Mouse (Mus musculus) stomach, embryonic 14.5 days (tissue): ENCODE results near the gene Dbf4. TPM values are rescaled to one million over a fixed set of nuclear protein-coding genes. Genes with fewer than 3 reads are reported as not detected.
A peak's percentile ranks its signal among the peaks of the same experiment; 100 is the strongest.

Experiments used
- ATAC-seq: fragments of 200-750 bp; cut with Nextera tagmentation; 2 replicates; pipeline ENCODE4 v1.8.0; 2017; ENCODE audit warnings: low read depth, moderate TSS enrichment; ENCODE audit not compliant: insufficient number of reproducible peaks, insufficient read depth, low FRiP score
- H3K27ac ChIP-seq: fragments of 300-500 bp; sonication (generic); 2 replicates; pipeline ENCODE4 v1.5.1; 2014; ENCODE audit warnings: mild to moderate bottlenecking, low read length, moderate library complexity, mixed read lengths
- H3K27me3 ChIP-seq: fragments of 300-500 bp; sonication (generic); 2 replicates; pipeline ENCODE4 v1.6.1; 2014; ENCODE audit warnings: low read length, control low read depth, mixed read lengths; ENCODE audit not compliant: control insufficient read depth, insufficient read depth
- H3K36me3 ChIP-seq: fragments of 300-500 bp; sonication (generic); 2 replicates; pipeline ENCODE4 v1.6.1; 2014; ENCODE audit warnings: mild to moderate bottlenecking, control low read depth, low read length, moderate library complexity, mixed read lengths; ENCODE audit not compliant: control insufficient read depth, insufficient read depth
- H3K4me1 ChIP-seq: fragments of 300-500 bp; sonication (generic); 2 replicates; pipeline ENCODE4 v1.6.1; 2014; ENCODE audit warnings: low read length, control low read depth, mixed read lengths; ENCODE audit not compliant: control insufficient read depth, insufficient read depth
- H3K4me2 ChIP-seq: fragments of 300-500 bp; sonication (generic); replicated peaks from 2 replicates; pipeline ENCODE4 v1.6.1; 2014; ENCODE audit warnings: low read depth, low read length, control low read depth
- H3K4me3 ChIP-seq: fragments of 300-500 bp; sonication (generic); 2 replicates; pipeline ENCODE4 v1.5.1; 2014; ENCODE audit warnings: low read depth, low read length, control low read depth
- H3K9ac ChIP-seq: fragments of 300-500 bp; sonication (generic); replicated peaks from 2 replicates; pipeline ENCODE4 v1.6.1; 2014; ENCODE audit warnings: low read depth, mild to moderate bottlenecking, control low read depth, low read length, moderate library complexity, mixed read lengths
- H3K9me3 ChIP-seq: fragments of 300-500 bp; sonication (generic); 2 replicates; pipeline ENCODE4 v1.6.1; 2016; ENCODE audit warnings: low read depth, low read length, control low read depth; ENCODE audit not compliant: control insufficient read depth
- WGBS: fragments of 180-500 bp; shearing (Covaris S2); extraction: QIAGEN DNeasy Blood & Tissue Kit; methylation state at CpG from one replicate; pipeline ENCODE4 v1.1.7; 2014; 5-methylcytosine and 5-hydroxymethylcytosine counted together
- polyA plus RNA-seq: library from polyadenylated mRNA; unstranded; fragments of >200 nt; fragmentation: Nextera tagmentation; extraction: Ambion mirVana; gene quantifications from 2 replicates; pipeline ENCODE4 v1.2.1, GENCODE M21; 2014

Dbf4 gene
- polyA plus RNA-seq, 1 experiment from 2014 or later = 48.6 TPM

DNA sequence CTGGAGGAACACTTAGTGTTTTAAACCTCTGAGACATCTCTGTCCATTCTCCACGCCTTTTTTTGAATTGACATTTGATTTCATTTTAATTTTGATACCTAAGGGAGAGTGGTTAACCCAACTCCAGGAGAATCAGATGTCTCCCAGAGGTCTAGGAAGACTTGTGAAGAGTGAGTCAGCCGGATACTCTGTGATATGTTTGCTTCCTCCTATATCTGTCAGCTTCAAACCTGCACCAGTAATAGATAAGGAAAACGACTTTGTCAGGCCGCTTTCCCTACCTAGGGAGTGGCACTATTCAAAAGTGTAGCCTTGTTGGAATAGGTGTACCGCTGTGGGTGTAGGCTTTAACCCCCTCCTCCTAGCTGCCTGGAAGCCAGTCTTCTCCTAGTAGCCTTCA is 53.7 kb downstream of the Dbf4 start:
- 72% methylated on average over 5 of the region's 5 CpGs for WGBS
- no peaks in the 10 kb centered on the region for H3K36me3 ChIP-seq
- no peaks in the 10 kb centered on the region for H3K27me3 ChIP-seq
- H3K4me2 ChIP-seq = no peak overlapping the region
- no peak overlapping the region for H3K27ac ChIP-seq
- ATAC-seq = no peak
- H3K9ac ChIP-seq = no peak overlapping the region
- no peaks in the 10 kb centered on the region for H3K9me3 ChIP-seq
- no peak overlapping the region for H3K4me3 ChIP-seq
- H3K4me1 ChIP-seq = no peaks in the 10 kb centered on the region; the same call in 1 of the 2 replicates

GRCm38 (mm10) chr5:8368328-8368692 is 54.2 kb downstream of the Dbf4 start:
- Histone ChIP-seq H3K36me3 (no peaks in the 10 kb centered on the region), H3K27me3 (no peaks in the 10 kb centered on the region), H3K27ac (no peak overlapping the region), H3K4me2 (peak overlapping the region; percentile 92), H3K9me3 (no peaks in the 10 kb centered on the region), H3K4me1 (no peaks in the 10 kb centered on the region; the same call in 1 of the 2 replicates), H3K9ac (no peak overlapping the region), H3K4me3 (peak overlapping the region; percentile 65)
- 0 out of 2 replicates have a peak, but pooled peaks have one; percentile 5 for ATAC-seq
- WGBS = 43% methylated on average over 7 of the region's 7 CpGs

- WGBS = under 1% methylated on average over 53 of the region's 55 CpGs
- peak within 1 kb of the TSS; percentile 39; the same call in 1 of the 2 replicates for H3K27ac ChIP-seq
Observed at GRCm38 (mm10) chr5:8367614-8368327, 54.7 kb downstream of the Dbf4 start, which contains the start of gene Adam22. Gene Adam22 (minus strand): TSS chr5:8368160.

DNA sequence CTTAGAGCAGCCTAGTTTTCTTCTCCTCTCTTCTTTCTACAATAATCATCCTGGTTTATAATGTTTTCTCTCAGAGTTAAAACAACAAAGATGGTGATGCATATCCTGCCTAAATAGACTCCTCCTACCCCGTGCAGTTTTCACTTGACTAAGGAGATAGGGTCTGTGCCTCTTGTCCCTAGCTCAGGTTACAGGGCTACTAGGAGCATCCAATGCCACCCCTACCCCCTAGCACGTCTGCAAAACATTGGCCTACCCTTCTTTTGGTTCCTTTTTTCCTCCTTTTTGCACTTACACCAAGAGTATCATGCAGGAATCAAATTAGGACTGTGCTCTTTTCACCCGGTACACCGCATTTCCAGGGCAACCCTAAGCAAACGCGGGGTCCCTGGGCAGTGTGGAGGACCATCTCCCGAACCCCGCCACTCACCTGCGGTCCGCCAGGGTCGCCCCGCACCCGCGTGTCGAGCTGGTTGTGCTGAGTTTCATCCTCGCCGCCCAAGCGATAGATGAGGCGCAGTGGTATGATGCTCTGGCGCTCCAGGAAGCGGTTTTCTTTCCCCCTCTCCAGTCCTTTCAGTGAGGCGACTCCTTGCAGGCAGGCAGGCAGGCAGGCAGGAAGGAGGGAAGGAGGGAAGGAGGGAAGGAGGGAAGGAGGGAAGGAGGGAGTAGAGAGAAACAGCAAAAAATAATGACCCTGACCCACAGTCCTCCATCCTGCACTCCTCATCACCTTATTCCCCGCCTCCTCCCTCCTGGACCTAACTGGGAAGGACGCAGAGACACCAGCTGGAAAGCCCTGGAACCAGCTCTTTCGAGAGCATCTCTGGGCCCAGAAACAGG is 55.5 kb downstream of the Dbf4 start:
- WGBS = 3% methylated on average over 25 of the region's 25 CpGs
- peak; percentile 5; the same call in 1 of the 2 replicates for ATAC-seq
- Histone ChIP-seq H3K9me3 (no peaks in the 10 kb centered on the region), H3K9ac (peak overlapping the region; percentile 57; the same call in 1 of the 2 replicates), H3K27ac (no peak overlapping the region), H3K27me3 (no peaks in the 10 kb centered on the region), H3K4me1 (no peaks in the 10 kb centered on the region; the same call in 1 of the 2 replicates), H3K4me2 (peak overlapping the region; percentile 92), H3K36me3 (no peaks in the 10 kb centered on the region), H3K4me3 (peak overlapping the region; percentile 65)

More at GRCm38 (mm10) chr5:8367614-8368327, 54.7 kb downstream of the Dbf4 start, which contains the start of gene Adam22:
- H3K9me3 ChIP-seq = no peaks in the 10 kb centered on the region
- ATAC-seq = peak; percentile 94
- H3K36me3 ChIP-seq = no peaks in the 10 kb centered on the region
- H3K4me1 ChIP-seq = no peaks in the 10 kb centered on the region; the same call in 1 of the 2 replicates
- peak within 1 kb of the TSS; percentile 65 for H3K4me3 ChIP-seq
- peak within 1 kb of the TSS; percentile 57 for H3K9ac ChIP-seq
- H3K27me3 ChIP-seq = no peaks in the 10 kb centered on the region
- peak within 1 kb of the TSS; percentile 92 for H3K4me2 ChIP-seq

- ATAC-seq = no peak
- no peaks in the 10 kb centered on the region for H3K36me3 ChIP-seq
- no peaks in the 10 kb centered on the region for H3K9me3 ChIP-seq
- H3K27ac ChIP-seq = no peak overlapping the region
- H3K4me1 ChIP-seq = no peaks in the 10 kb centered on the region; the same call in 1 of the 2 replicates
- H3K4me2 ChIP-seq = no peak overlapping the region
- no peak overlapping the region for H3K4me3 ChIP-seq
- WGBS = 49% methylated on average over 1 of the region's 1 CpGs
- no peak overlapping the region for H3K9ac ChIP-seq
- H3K27me3 ChIP-seq = no peaks in the 10 kb centered on the region
Observed at GRCm38 (mm10) chr5:8362361-8362760, 60.2 kb downstream of the Dbf4 start.

DNA sequence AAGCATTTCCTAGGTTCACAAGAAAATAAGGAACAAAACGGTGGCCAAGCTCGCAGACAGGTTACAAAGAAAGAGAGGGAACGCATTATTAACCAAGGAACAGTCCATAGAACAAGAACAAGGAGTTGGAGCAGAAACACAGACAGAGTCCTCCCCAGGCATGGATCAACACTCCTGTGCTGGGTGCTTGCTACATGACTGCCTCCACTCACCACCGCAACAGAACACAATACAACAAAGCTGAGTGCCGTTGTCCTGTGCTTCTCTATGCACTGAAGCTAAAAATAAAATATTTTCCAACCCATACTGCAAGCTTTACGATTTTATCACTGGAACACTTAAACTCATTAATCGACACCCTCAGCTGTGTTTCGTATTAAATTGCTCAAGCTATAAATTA is 64.8 kb downstream of the Dbf4 start:
- Histone ChIP-seq H3K9me3 (no peaks in the 10 kb centered on the region), H3K4me3 (no peak overlapping the region), H3K27me3 (no peaks in the 10 kb centered on the region), H3K36me3 (no peaks in the 10 kb centered on the region), H3K4me2 (no peak overlapping the region), H3K4me1 (0 out of 2 replicates have a peak, but pooled peaks cover 4% of the 10 kb centered on the region), H3K9ac (no peak overlapping the region), H3K27ac (no peak overlapping the region)
- 74% methylated on average over 8 of the region's 8 CpGs for WGBS
- no peak for ATAC-seq

- no peaks in the 10 kb centered on the region for H3K27me3 ChIP-seq
- H3K9me3 ChIP-seq = no peaks in the 10 kb centered on the region
- no peaks in the 10 kb centered on the region for H3K36me3 ChIP-seq
- H3K27ac ChIP-seq = no peak overlapping the region
- 0 out of 2 replicates have a peak, but pooled peaks cover 4% of the 10 kb centered on the region for H3K4me1 ChIP-seq
- no peak overlapping the region for H3K4me3 ChIP-seq
- 41% methylated on average over 13 of the region's 13 CpGs for WGBS
- ATAC-seq = no peak; the same call in 1 of the 2 replicates
- H3K9ac ChIP-seq = no peak overlapping the region
- no peak overlapping the region for H3K4me2 ChIP-seq
Observed at GRCm38 (mm10) chr5:8356885-8357651, 65.4 kb downstream of the Dbf4 start.

DNA sequence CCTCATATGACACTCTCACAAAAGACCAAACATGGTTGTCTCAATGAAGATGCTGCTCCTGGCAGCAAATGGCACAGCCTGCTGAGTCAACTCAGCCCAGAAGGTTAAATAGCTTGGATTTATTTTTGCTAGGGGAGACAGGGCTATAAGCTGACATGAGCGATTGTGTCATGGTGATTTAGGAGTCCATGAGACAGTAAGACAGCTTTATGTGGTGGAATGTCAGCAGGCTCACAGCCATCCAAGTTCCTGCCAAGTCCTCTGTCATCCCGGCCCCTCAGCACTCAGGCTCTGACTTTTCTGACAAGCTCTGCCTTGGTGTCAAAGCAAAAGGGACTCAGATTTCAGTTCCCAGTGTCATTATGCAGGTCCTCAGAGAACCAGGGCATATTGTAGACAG is 66.2 kb downstream of the Dbf4 start:
- Histone ChIP-seq H3K4me1 (0 out of 2 replicates have a peak, but pooled peaks cover 4% of the 10 kb centered on the region), H3K27me3 (no peaks in the 10 kb centered on the region), H3K4me3 (no peak overlapping the region), H3K36me3 (no peaks in the 10 kb centered on the region), H3K9ac (no peak overlapping the region), H3K27ac (no peak overlapping the region), H3K4me2 (no peak overlapping the region), H3K9me3 (no peaks in the 10 kb centered on the region)
- 37% methylated on average over 2 of the region's 2 CpGs for WGBS
- no peak for ATAC-seq
